Mouse (Mus musculus): ENCODE measurements around the gene Gm5426. TPM values are rescaled to one million over a fixed set of nuclear protein-coding genes. Genes with fewer than 3 reads are reported as not detected.

The Gm5426 gene
- polyA plus RNA-seq, 1 experiment from 2014 or later, result not detected

DNA sequence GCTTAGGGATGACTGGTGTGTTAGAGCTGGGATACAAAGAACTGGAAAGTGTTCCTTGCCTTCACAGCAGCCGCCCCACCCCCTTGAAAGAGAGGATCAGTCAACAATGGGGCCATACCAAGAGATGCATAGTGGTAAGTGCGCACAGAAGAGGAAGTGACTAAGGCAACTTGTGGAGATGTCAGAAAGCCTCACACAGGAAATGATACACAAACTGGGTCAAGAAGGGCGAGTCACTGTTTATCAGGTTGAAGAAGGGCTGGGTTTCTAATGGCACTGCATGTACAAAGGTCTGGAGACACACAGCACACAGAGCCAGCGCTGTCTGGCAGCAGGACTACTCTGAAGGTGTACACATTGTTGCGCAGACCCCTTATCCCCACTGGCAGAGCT lies 45.0 kb downstream of the Gm5426 start:
- H3K4me2 ChIP-seq (ENCODE audit: low read depth, low read length), result no peak overlapping the region
- no peaks in the 10 kb centered on the region for H3K27me3 ChIP-seq (ENCODE audit: control insufficient read depth, insufficient read depth, low read depth, low read length)
- peak; percentile 54; the same call in 1 of the 2 replicates for ATAC-seq (ENCODE audit: low read depth)
- H3K9me3 ChIP-seq (ENCODE audit: control insufficient read depth, low read length), result no peaks in the 10 kb centered on the region
- H3K4me3 ChIP-seq (ENCODE audit: low read length), result no peak overlapping the region
- no peak overlapping the region for H3K27ac ChIP-seq (ENCODE audit: low read length)
- no peaks in the 10 kb centered on the region for H3K36me3 ChIP-seq (ENCODE audit: control insufficient read depth, insufficient read depth, low read length)
- H3K4me1 ChIP-seq (replicated peaks; ENCODE audit: control insufficient read depth, insufficient read depth, low read length), result peaks cover 3% of the 10 kb centered on the region; the same call in 1 of the 2 replicates
- WGBS, result 64% methylated on average over 5 of the region's 5 CpGs
- H3K9ac ChIP-seq (ENCODE audit: low read length), result no peak overlapping the region

DNA sequence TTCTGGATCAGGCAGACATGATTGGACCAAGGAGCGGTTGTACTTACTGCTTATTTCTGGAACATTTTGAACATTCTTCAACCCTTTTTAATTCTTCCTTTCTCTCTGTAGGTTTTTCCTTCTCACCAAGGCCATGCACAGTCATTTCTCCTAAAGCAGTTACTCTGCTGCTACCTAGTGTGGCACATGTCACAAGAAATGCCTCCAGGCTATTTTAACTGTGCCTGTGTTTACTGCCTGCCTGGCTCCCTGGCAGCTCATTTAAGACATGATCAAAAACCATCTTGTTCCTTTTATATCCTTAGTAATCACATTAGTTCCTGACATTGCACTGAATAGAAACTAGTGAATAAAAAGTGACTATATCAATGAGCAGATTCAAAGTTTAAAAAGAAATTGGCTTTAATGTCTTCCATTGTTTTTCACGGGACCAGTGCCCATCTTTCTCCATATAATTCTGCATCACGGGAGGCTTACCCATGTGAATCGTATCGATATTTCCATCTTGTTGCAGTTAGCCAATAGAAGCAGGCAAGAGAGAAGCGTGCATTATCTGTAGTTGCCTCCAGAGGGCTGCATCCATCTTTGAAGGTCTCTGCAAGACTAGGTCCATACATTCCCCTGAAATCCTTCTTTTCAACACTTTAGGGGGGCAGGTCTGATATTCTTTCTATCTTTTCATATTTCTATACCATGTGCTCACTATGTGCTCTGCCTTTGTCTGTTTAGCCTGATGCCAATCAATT lies 45.7 kb downstream of the Gm5426 start:
- Histone ChIP-seq H3K9ac (ENCODE audit: low read length) (no peak overlapping the region), H3K36me3 (ENCODE audit: control insufficient read depth, insufficient read depth, low read length) (no peaks in the 10 kb centered on the region), H3K9me3 (ENCODE audit: control insufficient read depth, low read length) (no peaks in the 10 kb centered on the region), H3K4me1 (replicated peaks; ENCODE audit: control insufficient read depth, insufficient read depth, low read length) (peaks cover 3% of the 10 kb centered on the region; the same call in 1 of the 2 replicates), H3K4me3 (ENCODE audit: low read length) (no peak overlapping the region), H3K27ac (ENCODE audit: low read length) (no peak overlapping the region), H3K4me2 (ENCODE audit: low read depth, low read length) (no peak overlapping the region), H3K27me3 (ENCODE audit: control insufficient read depth, insufficient read depth, low read depth, low read length) (no peaks in the 10 kb centered on the region)
- ATAC-seq (ENCODE audit: low read depth), result no peak
- 90% methylated on average over 6 of the region's 6 CpGs for WGBS

DNA sequence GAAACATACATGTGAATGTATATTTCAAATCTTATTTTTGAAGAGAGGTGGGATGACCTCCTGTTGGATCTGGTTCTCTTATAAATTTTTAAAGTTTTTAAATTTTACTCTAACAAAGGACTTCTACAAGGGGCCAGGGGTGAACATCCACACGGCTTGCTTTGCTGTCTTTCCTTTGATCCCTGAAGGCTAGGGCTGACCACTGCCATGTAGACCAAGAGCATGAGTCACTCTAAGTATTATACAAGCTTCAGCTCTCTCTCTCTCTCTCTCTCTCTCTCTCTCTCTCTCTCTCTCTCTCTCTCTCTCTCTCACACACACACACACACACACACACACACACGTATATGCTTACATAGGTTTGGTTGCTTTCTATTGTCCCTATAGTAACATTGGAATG lies 48.6 kb downstream of the Gm5426 start:
- Histone ChIP-seq H3K4me3 (ENCODE audit: low read length) (no peak overlapping the region), H3K9me3 (ENCODE audit: control insufficient read depth, low read length) (no peaks in the 10 kb centered on the region), H3K4me1 (replicated peaks; ENCODE audit: control insufficient read depth, insufficient read depth, low read length) (peaks cover 11% of the 10 kb centered on the region), H3K27ac (ENCODE audit: low read length) (no peak overlapping the region), H3K36me3 (ENCODE audit: control insufficient read depth, insufficient read depth, low read length) (no peaks in the 10 kb centered on the region), H3K4me2 (ENCODE audit: low read depth, low read length) (no peak overlapping the region), H3K9ac (ENCODE audit: low read length) (no peak overlapping the region), H3K27me3 (ENCODE audit: control insufficient read depth, insufficient read depth, low read depth, low read length) (no peaks in the 10 kb centered on the region)
- no peak for ATAC-seq (ENCODE audit: low read depth)
- 70% methylated on average over 2 of the region's 2 CpGs for WGBS

DNA sequence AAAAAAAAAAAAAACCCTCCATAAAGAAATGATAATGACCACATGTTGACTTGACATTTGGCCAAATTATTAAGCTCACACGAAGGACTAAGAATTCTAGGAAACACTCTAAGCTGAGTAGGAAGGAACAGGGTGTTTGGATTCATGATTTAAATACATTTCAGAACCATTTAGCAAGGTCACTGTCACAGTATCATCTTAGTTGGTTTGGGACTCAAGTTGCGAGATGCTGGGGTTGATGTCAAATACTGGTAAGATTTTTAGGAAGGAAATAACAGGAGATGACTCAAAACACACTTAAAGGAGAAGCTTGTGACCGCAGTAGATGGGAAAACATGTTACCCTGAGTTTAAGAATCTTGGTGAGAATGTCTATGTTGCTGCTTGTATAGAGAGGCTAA lies 49.2 kb downstream of the Gm5426 start:
- no peak overlapping the region for H3K4me3 ChIP-seq (ENCODE audit: low read length)
- H3K36me3 ChIP-seq (ENCODE audit: control insufficient read depth, insufficient read depth, low read length), result no peaks in the 10 kb centered on the region
- peaks cover 12% of the 10 kb centered on the region for H3K4me1 ChIP-seq (replicated peaks; ENCODE audit: control insufficient read depth, insufficient read depth, low read length)
- H3K4me2 ChIP-seq (ENCODE audit: low read depth, low read length), result no peak overlapping the region
- H3K27me3 ChIP-seq (ENCODE audit: control insufficient read depth, insufficient read depth, low read depth, low read length), result no peaks in the 10 kb centered on the region
- H3K9me3 ChIP-seq (ENCODE audit: control insufficient read depth, low read length), result no peaks in the 10 kb centered on the region
- H3K27ac ChIP-seq (ENCODE audit: low read length), result no peak overlapping the region
- WGBS, result 55% methylated on average over 3 of the region's 3 CpGs
- no peak overlapping the region for H3K9ac ChIP-seq (ENCODE audit: low read length)
- ATAC-seq (ENCODE audit: low read depth), result no peak

Small RNA genes lying within 50 kb of the gene (microRNA-seq; reads per million reads assigned to microRNA genes)
- not detected for gene Gm22913

Other genes starting within 250 kb of the Gm5426 start
- gene Eea1, start 196.0 kb upstream of the Gm5426 start, polyA plus RNA-seq (2015; fragmentation: Nextera tagmentation; extraction: Ambion mirVana), result 16.8 and 18.6 TPM in 2 replicates

Data from lung, embryonic 16.5 days (tissue).